Mouse (Mus musculus): Measurements from ENCODE around the gene Pop4.

- TF ChIP-seq CTCF (IDR thresholded peaks at IDR 0.05) (no peak), EP300 (IDR thresholded peaks at IDR 0.05) (no peak)
Observed at GRCm38 (mm10) chr7:38228329-38228728, 42.9 kb downstream of the Pop4 start.
